Comparison of ENCODE assay signal across 17 mouse cellular contexts in genomic region chr1:126806994-126807611, GRCm38 (mm10). TPM values are rescaled to one million over a fixed set of nuclear protein-coding genes. Genes with fewer than 3 reads are reported as not detected.
DNase-seq lines count a peak whose midpoint lies in the region; ATAC-seq and TF ChIP-seq lines count a peak whose summit lies in the region.
"Had no signal": no experiment of that assay in that cellular context is flagged by ENCODE, and none has a peak within 500 bp of the region (broad histone marks: within the 10 kb centered on the region; RNA-seq: fewer than 3 reads in every experiment).

No protein-coding gene starts in this region.

- TF ChIP-seq EP300 in heart, postnatal 0 days (IDR thresholded peaks at IDR 0.05; ENCODE audit: low read depth), result no peak

- TF ChIP-seq CTCF in heart, postnatal 0 days (IDR thresholded peaks at IDR 0.05; ENCODE audit: low read depth), result no peak

- 54% methylated on average over 3 of the region's 3 CpGs for WGBS in heart, postnatal 0 days
- 24% methylated on average over 3 of the region's 3 CpGs for WGBS in forebrain, embryonic 16.5 days
- 69% methylated on average over 3 of the region's 3 CpGs for WGBS in intestine, embryonic 16.5 days

- no peaks in the 10 kb centered on the region for H3K9me3 ChIP-seq in heart, postnatal 0 days (replicated peaks; ENCODE audit: control insufficient read depth, low read length)
- no peaks in the 10 kb centered on the region for H3K9me3 ChIP-seq in forebrain, embryonic 16.5 days (ENCODE audit: control insufficient read depth, low read length)
- H3K9me3 ChIP-seq in intestine, embryonic 16.5 days (ENCODE audit: control insufficient read depth, low read length), result no peaks in the 10 kb centered on the region
- H3K9me3 ChIP-seq: hindbrain, embryonic 15.5 days; megakaryocyte, embryonic 14.5 days had no signal

- H3K4me3 ChIP-seq in heart, postnatal 0 days (ENCODE audit: low read depth, low read length), result no peak overlapping the region
- no peak overlapping the region for H3K4me3 ChIP-seq in forebrain, embryonic 16.5 days (replicated peaks; ENCODE audit: low read length)
- no peak overlapping the region for H3K4me3 ChIP-seq in intestine, embryonic 16.5 days (ENCODE audit: low read length)
- H3K4me3 ChIP-seq: hindbrain, embryonic 15.5 days; megakaryocyte, embryonic 14.5 days had no signal

- H3K27ac ChIP-seq in heart, postnatal 0 days (ENCODE audit: low read depth), result peak overlapping the region; percentile 41
- H3K27ac ChIP-seq in forebrain, embryonic 16.5 days (ENCODE audit: low read length), result peak overlapping the region; percentile 18
- H3K27ac ChIP-seq in intestine, embryonic 16.5 days (ENCODE audit: low read length), result no peak overlapping the region
- H3K27ac ChIP-seq: hindbrain, embryonic 15.5 days had no signal

- H3K36me3 ChIP-seq in heart, postnatal 0 days (replicated peaks; ENCODE audit: control insufficient read depth, insufficient read depth, low read length), result no peaks in the 10 kb centered on the region
- no peaks in the 10 kb centered on the region for H3K36me3 ChIP-seq in forebrain, embryonic 16.5 days (ENCODE audit: control insufficient read depth, insufficient read depth)
- no peaks in the 10 kb centered on the region for H3K36me3 ChIP-seq in intestine, embryonic 16.5 days (ENCODE audit: control insufficient read depth, insufficient read depth, low read length)
- H3K36me3 ChIP-seq: hindbrain, embryonic 15.5 days had no signal

- ATAC-seq in frontal cortex, adult (ENCODE audit: low TSS enrichment), result peak; percentile 50
- no peak for ATAC-seq in heart, postnatal 0 days (ENCODE audit: insufficient read depth, low read depth)
- peak; percentile 73 for ATAC-seq in forebrain, embryonic 16.5 days
- no peak for ATAC-seq in intestine, embryonic 16.5 days
- ATAC-seq: liver, postnatal 0 days; midbrain, embryonic 16.5 days had no signal

- H3K9ac ChIP-seq in heart, postnatal 0 days (replicated peaks; ENCODE audit: low read depth, low read length), result no peak overlapping the region
- H3K9ac ChIP-seq in forebrain, embryonic 16.5 days (replicated peaks; ENCODE audit: low read depth, low read length), result no peak overlapping the region
- no peak overlapping the region for H3K9ac ChIP-seq in intestine, embryonic 16.5 days (ENCODE audit: low read depth, low read length)
- H3K9ac ChIP-seq: hindbrain, embryonic 15.5 days; liver, postnatal 0 days had no signal

- peaks cover 25% of the 10 kb centered on the region for H3K4me1 ChIP-seq in heart, postnatal 0 days (ENCODE audit: control insufficient read depth, insufficient read depth)
- H3K4me1 ChIP-seq in forebrain, embryonic 16.5 days (replicated peaks; ENCODE audit: control insufficient read depth, insufficient read depth, low read length), result peaks cover 12% of the 10 kb centered on the region; the same call in 1 of the 2 replicates
- no peaks in the 10 kb centered on the region for H3K4me1 ChIP-seq in intestine, embryonic 16.5 days (ENCODE audit: control insufficient read depth, insufficient read depth, low read length)
- H3K4me1 ChIP-seq: hindbrain, embryonic 15.5 days; megakaryocyte, embryonic 14.5 days had no signal

- no peak for DNase-seq in frontal cortex, postnatal 14 days (ENCODE audit: low spot score in 2 of 2)
- DNase-seq in heart, postnatal 0 days (ENCODE audit: low spot score), result no peak
- no peak for DNase-seq in heart, postnatal 4 days
- DNase-seq in Muller cell, postnatal 12 days (ENCODE audit: inconsistent ontology term), result peak; percentile 74
- DNase-seq: B cell, adult 2 months; cerebellum, adult 8-10 months; kidney, adult 11 months; layer of hippocampus, postnatal 36 days; liver, postnatal 0 days; thymus, adult 2 months had no signal

- H3K4me2 ChIP-seq in heart, postnatal 0 days (ENCODE audit: low read depth, low read length), result no peak overlapping the region
- H3K4me2 ChIP-seq in forebrain, embryonic 16.5 days (ENCODE audit: low read length), result no peak overlapping the region
- H3K4me2 ChIP-seq in intestine, embryonic 16.5 days (ENCODE audit: low read depth, low read length), result no peak overlapping the region
- H3K4me2 ChIP-seq: hindbrain, embryonic 15.5 days had no signal

- no peaks in the 10 kb centered on the region for H3K27me3 ChIP-seq in heart, postnatal 0 days (ENCODE audit: control insufficient read depth, insufficient read depth, low read length)
- H3K27me3 ChIP-seq in forebrain, embryonic 16.5 days (replicated peaks; ENCODE audit: control insufficient read depth, insufficient read depth, low read length), result no peaks in the 10 kb centered on the region
- H3K27me3 ChIP-seq in intestine, embryonic 16.5 days (replicated peaks; ENCODE audit: control insufficient read depth, insufficient read depth, low read length), result no peaks in the 10 kb centered on the region
- H3K27me3 ChIP-seq: hindbrain, embryonic 15.5 days; megakaryocyte, embryonic 14.5 days had no signal

RNA-seq across cellular contexts. Expression of gene Nckap5, which starts 23.5 kb away (rescaled TPM):
- total RNA-seq in heart, postnatal 0 days (2014; rRNA removed; ENCODE audit: low replicate concordance), result 4.9 and 14.5 TPM in 2 replicates
- polyA plus RNA-seq in heart, postnatal 0 days (2015; fragmentation: Nextera tagmentation; extraction: Ambion mirVana), result 4.5 and 4.6 TPM in 2 replicates
- total RNA-seq in heart, postnatal 4 days (2021), result 10 to 100 TPM; 19.1 to 20.4 TPM
- 27.2 and 27.8 TPM in 2 replicates for polyA plus RNA-seq in forebrain, embryonic 16.5 days (2015; fragmentation: Nextera tagmentation; extraction: Ambion mirVana)
- polyA plus RNA-seq in intestine, embryonic 16.5 days (2015; fragmentation: Nextera tagmentation; extraction: Ambion mirVana), result 11.5 and 12.6 TPM in 2 replicates
- total RNA-seq: neutrophil, adult 5-6 weeks had no signal

Comparison
In these comparisons a context has a peak if more than half of its experiments do, and no peak if none do; other contexts are left out.
1. ATAC-seq: peak in frontal cortex, adult (single experiment) and forebrain, embryonic 16.5 days (single experiment); none in heart, postnatal 0 days (single experiment) and intestine, embryonic 16.5 days (single experiment).